7 mouse cellular contexts compared by ENCODE assay signal in the genomic region with DNA sequence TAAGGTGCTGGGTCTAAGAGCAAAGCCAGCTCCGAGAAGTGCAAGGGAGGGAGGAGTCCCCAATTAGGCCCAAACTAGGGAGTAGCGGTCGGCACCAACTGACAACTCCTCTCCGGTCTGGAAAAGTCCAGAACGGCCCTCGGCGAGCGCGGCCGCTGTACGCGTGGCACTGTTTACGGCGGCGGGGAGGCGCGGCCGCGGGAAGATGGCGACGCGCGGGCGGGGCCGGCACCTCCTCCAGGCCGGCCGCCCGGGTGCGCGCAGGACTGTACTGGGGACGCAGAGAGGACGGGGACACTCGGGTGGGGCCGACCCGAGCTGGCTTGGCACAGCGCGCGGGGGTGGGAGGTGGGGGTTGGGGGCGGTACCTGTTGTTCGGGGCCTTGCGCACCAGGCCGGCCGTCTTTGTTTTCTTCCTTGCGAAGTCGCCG. TPM values are rescaled to one million over a fixed set of nuclear protein-coding genes. Genes with fewer than 3 reads are reported as not detected.
DNase-seq lines count a peak whose midpoint lies in the region; ATAC-seq and TF ChIP-seq lines count a peak whose summit lies in the region.

No protein-coding gene starts in this region.

- no peaks in the 10 kb centered on the region for H3K9me3 ChIP-seq in forebrain, embryonic 14.5 days (replicated peaks; ENCODE audit: control insufficient read depth, low read length)
- H3K9me3 ChIP-seq in hindbrain, embryonic 12.5 days (replicated peaks) = no peaks in the 10 kb centered on the region
- H3K9me3 ChIP-seq in limb, embryonic 14.5 days (ENCODE audit: control insufficient read depth, low read length) = no peaks in the 10 kb centered on the region
- no peaks in the 10 kb centered on the region for H3K9me3 ChIP-seq in midbrain, embryonic 15.5 days
- H3K9me3 ChIP-seq in stomach, embryonic 16.5 days (replicated peaks; ENCODE audit: control insufficient read depth, low read length) = no peaks in the 10 kb centered on the region

- H3K9ac ChIP-seq in forebrain, embryonic 14.5 days (ENCODE audit: low read length) = peak overlapping the region; percentile 84
- peak overlapping the region; percentile 84 for H3K9ac ChIP-seq in hindbrain, embryonic 12.5 days
- peak overlapping the region; percentile 83 for H3K9ac ChIP-seq in limb, embryonic 14.5 days (ENCODE audit: low read depth, low read length, severe bottlenecking)
- H3K9ac ChIP-seq in midbrain, embryonic 15.5 days = peak overlapping the region; percentile 74
- H3K9ac ChIP-seq in stomach, embryonic 16.5 days (ENCODE audit: low read length) = peak overlapping the region; percentile 93

- peak; percentile 17 for ATAC-seq in forebrain, embryonic 14.5 days
- ATAC-seq in hindbrain, embryonic 12.5 days (ENCODE audit: low FRiP score) = peak; percentile 20
- no peak for ATAC-seq in limb, embryonic 14.5 days (ENCODE audit: low FRiP score, low read depth)
- peak; percentile 34 for ATAC-seq in midbrain, embryonic 15.5 days (replicated peaks)
- peak; percentile 8; the same call in 1 of the 2 replicates for ATAC-seq in stomach, embryonic 16.5 days (ENCODE audit: insufficient read depth, low FRiP score)

- TF ChIP-seq CTCF in bone marrow, adult 2 months (IDR thresholded peaks at IDR 0.05; ENCODE audit: control insufficient read depth, insufficient read depth, low read length) = no peak

- WGBS in bone marrow, adult 2 months = under 1% methylated on average over 38 of the region's 46 CpGs
- WGBS in forebrain, embryonic 14.5 days = under 1% methylated on average over 39 of the region's 46 CpGs
- WGBS in hindbrain, embryonic 12.5 days = 0% methylated on average over 25 of the region's 46 CpGs
- WGBS in limb, embryonic 14.5 days = 1% methylated on average over 35 of the region's 46 CpGs
- under 1% methylated on average over 45 of the region's 46 CpGs for WGBS in midbrain, embryonic 15.5 days
- WGBS in stomach, embryonic 16.5 days = under 1% methylated on average over 45 of the region's 46 CpGs

- TF ChIP-seq POLR2A in bone marrow, adult 2 months (IDR thresholded peaks at IDR 0.05; ENCODE audit: borderline replicate concordance, control insufficient read depth, low read depth, low read length) = no peak
- TF ChIP-seq POLR2A in limb, embryonic 14.5 days (IDR thresholded peaks at IDR 0.05; ENCODE audit: borderline replicate concordance, extremely low read depth, insufficient read depth, insufficient read length) = no peak

- peaks cover 11% of the 10 kb centered on the region; the same call in 1 of the 2 replicates for H3K36me3 ChIP-seq in forebrain, embryonic 14.5 days (ENCODE audit: control insufficient read depth, insufficient read depth, low read length)
- H3K36me3 ChIP-seq in hindbrain, embryonic 12.5 days = peaks cover 6% of the 10 kb centered on the region
- H3K36me3 ChIP-seq in limb, embryonic 14.5 days (ENCODE audit: control insufficient read depth, insufficient read depth, low read length) = peaks cover 35% of the 10 kb centered on the region
- 0 out of 2 replicates have a peak, but pooled peaks cover 5% of the 10 kb centered on the region for H3K36me3 ChIP-seq in midbrain, embryonic 15.5 days (replicated peaks)
- no peaks in the 10 kb centered on the region for H3K36me3 ChIP-seq in stomach, embryonic 16.5 days (ENCODE audit: control insufficient read depth, insufficient read depth, low read length)

- peak overlapping the region; percentile 84 for H3K27ac ChIP-seq in bone marrow, adult 2 months (ENCODE audit: control insufficient read depth, insufficient read depth, low read depth, low read length, poor library complexity)
- H3K27ac ChIP-seq in forebrain, embryonic 14.5 days (ENCODE audit: low read depth, low read length) = peak overlapping the region; percentile 90
- peak overlapping the region; percentile 92 for H3K27ac ChIP-seq in hindbrain, embryonic 12.5 days
- peak overlapping the region; percentile 92 for H3K27ac ChIP-seq in limb, embryonic 14.5 days (replicated peaks; ENCODE audit: low read depth, low read length)
- H3K27ac ChIP-seq in midbrain, embryonic 15.5 days = peak overlapping the region; percentile 91
- H3K27ac ChIP-seq in stomach, embryonic 16.5 days (ENCODE audit: low read length) = peak overlapping the region; percentile 95

- H3K4me3 ChIP-seq in bone marrow, adult 2 months (replicated peaks; ENCODE audit: control insufficient read depth, low read depth, low read length) = peak overlapping the region; percentile 91
- peak overlapping the region; percentile 91 for H3K4me3 ChIP-seq in forebrain, embryonic 14.5 days (ENCODE audit: low read depth, low read length)
- H3K4me3 ChIP-seq in hindbrain, embryonic 12.5 days = peak overlapping the region; percentile 91
- H3K4me3 ChIP-seq in limb, embryonic 14.5 days (replicated peaks; ENCODE audit: low read length) = peak overlapping the region; percentile 96
- peak overlapping the region; percentile 89 for H3K4me3 ChIP-seq in midbrain, embryonic 15.5 days
- peak overlapping the region; percentile 85 for H3K4me3 ChIP-seq in stomach, embryonic 16.5 days (replicated peaks; ENCODE audit: low read length)

- peak overlapping the region; percentile 90 for H3K4me2 ChIP-seq in forebrain, embryonic 14.5 days (ENCODE audit: low read length)
- peak overlapping the region; percentile 90 for H3K4me2 ChIP-seq in hindbrain, embryonic 12.5 days (replicated peaks)
- peak overlapping the region; percentile 68 for H3K4me2 ChIP-seq in limb, embryonic 14.5 days (replicated peaks; ENCODE audit: low read depth, low read length, severe bottlenecking)
- peak overlapping the region; percentile 78 for H3K4me2 ChIP-seq in midbrain, embryonic 15.5 days
- peak overlapping the region; percentile 78 for H3K4me2 ChIP-seq in stomach, embryonic 16.5 days (ENCODE audit: low read depth, low read length)

- peaks cover 7% of the 10 kb centered on the region; the same call in 1 of the 2 replicates for H3K4me1 ChIP-seq in bone marrow, adult 2 months (ENCODE audit: control insufficient read depth, insufficient read depth, low read length)
- peaks cover 27% of the 10 kb centered on the region for H3K4me1 ChIP-seq in forebrain, embryonic 14.5 days (ENCODE audit: control insufficient read depth, insufficient read depth, low read length)
- H3K4me1 ChIP-seq in hindbrain, embryonic 12.5 days = peaks cover 47% of the 10 kb centered on the region
- peaks cover 29% of the 10 kb centered on the region for H3K4me1 ChIP-seq in limb, embryonic 14.5 days (ENCODE audit: control insufficient read depth, insufficient read depth, low read length)
- peaks cover 51% of the 10 kb centered on the region for H3K4me1 ChIP-seq in midbrain, embryonic 15.5 days
- H3K4me1 ChIP-seq in stomach, embryonic 16.5 days (ENCODE audit: control insufficient read depth, insufficient read depth, low read length) = peaks cover 53% of the 10 kb centered on the region

- no peaks in the 10 kb centered on the region for H3K27me3 ChIP-seq in forebrain, embryonic 14.5 days (replicated peaks; ENCODE audit: control insufficient read depth, insufficient read depth, low read length)
- no peaks in the 10 kb centered on the region for H3K27me3 ChIP-seq in hindbrain, embryonic 12.5 days
- no peaks in the 10 kb centered on the region for H3K27me3 ChIP-seq in limb, embryonic 14.5 days (ENCODE audit: control insufficient read depth, insufficient read depth, low read length)
- no peaks in the 10 kb centered on the region for H3K27me3 ChIP-seq in midbrain, embryonic 15.5 days (replicated peaks)
- H3K27me3 ChIP-seq in stomach, embryonic 16.5 days (ENCODE audit: control insufficient read depth, insufficient read depth, low read length) = no peaks in the 10 kb centered on the region

- DNase-seq in MN1 (ENCODE audit: low spot score) = peak; percentile 63
- peak; percentile 24 for DNase-seq in forebrain, embryonic 14.5 days (ENCODE audit: low spot score)
- DNase-seq in limb, embryonic 14.5 days (ENCODE audit: low spot score) = peak; percentile 19

RNA-seq across cellular contexts. Expression of a gene that starts 0.5 kb away (rescaled TPM):
- 21.8 and 51.1 TPM in 2 replicates for polyA plus RNA-seq in bone marrow, adult 2 months (2011; ENCODE audit: insufficient read depth, insufficient read length, low replicate concordance, missing spikeins)
- polyA plus RNA-seq in forebrain, embryonic 14.5 days (2014; fragmentation: Nextera tagmentation; extraction: Ambion mirVana) = 25.7 and 29.9 TPM in 2 replicates
- polyA plus RNA-seq in hindbrain, embryonic 12.5 days (2016; fragmentation: Nextera tagmentation; extraction: Ambion mirVana) = 33.2 and 36.5 TPM in 2 replicates
- polyA plus RNA-seq in limb, embryonic 14.5 days (2012; rRNA removed) = 89.7 and 125 TPM in 2 replicates
- polyA plus RNA-seq in limb, embryonic 14.5 days (2014; fragmentation: Nextera tagmentation; extraction: Ambion mirVana) = 46.6 and 52.2 TPM in 2 replicates
- 35.0 and 38.1 TPM in 2 replicates for polyA plus RNA-seq in midbrain, embryonic 15.5 days (2015; fragmentation: Nextera tagmentation; extraction: Ambion mirVana)
- 32.8 and 36.9 TPM in 2 replicates for polyA plus RNA-seq in stomach, embryonic 16.5 days (2015; fragmentation: Nextera tagmentation; extraction: Ambion mirVana)

RNA-seq across cellular contexts. Expression of a gene that starts 17.6 kb away (rescaled TPM):
- polyA plus RNA-seq in bone marrow, adult 2 months (2011; ENCODE audit: insufficient read depth, insufficient read length, low replicate concordance, missing spikeins) = 18.4 and 37.5 TPM in 2 replicates
- 19.2 and 23.1 TPM in 2 replicates for polyA plus RNA-seq in forebrain, embryonic 14.5 days (2014; fragmentation: Nextera tagmentation; extraction: Ambion mirVana)
- 33.5 and 33.8 TPM in 2 replicates for polyA plus RNA-seq in hindbrain, embryonic 12.5 days (2016; fragmentation: Nextera tagmentation; extraction: Ambion mirVana)
- polyA plus RNA-seq in limb, embryonic 14.5 days (2012; rRNA removed) = 8.0 and 12.4 TPM in 2 replicates
- 24.5 and 25.5 TPM in 2 replicates for polyA plus RNA-seq in limb, embryonic 14.5 days (2014; fragmentation: Nextera tagmentation; extraction: Ambion mirVana)
- 11.7 and 11.9 TPM in 2 replicates for polyA plus RNA-seq in midbrain, embryonic 15.5 days (2015; fragmentation: Nextera tagmentation; extraction: Ambion mirVana)
- 26.2 and 30.9 TPM in 2 replicates for polyA plus RNA-seq in stomach, embryonic 16.5 days (2015; fragmentation: Nextera tagmentation; extraction: Ambion mirVana)

RNA-seq across cellular contexts. Expression of a gene that starts 17.7 kb away (rescaled TPM):
- 4.3 and 6.2 TPM in 2 replicates for polyA plus RNA-seq in bone marrow, adult 2 months (2011; ENCODE audit: insufficient read depth, insufficient read length, low replicate concordance, missing spikeins)
- polyA plus RNA-seq in forebrain, embryonic 14.5 days (2014; fragmentation: Nextera tagmentation; extraction: Ambion mirVana) = 0.49 and 0.89 TPM in 2 replicates
- polyA plus RNA-seq in hindbrain, embryonic 12.5 days (2016; fragmentation: Nextera tagmentation; extraction: Ambion mirVana) = 0.41 and 0.51 TPM in 2 replicates
- polyA plus RNA-seq in limb, embryonic 14.5 days (2012; rRNA removed) = 0.79 and 1.7 TPM in 2 replicates
- 0.97 and 1.3 TPM in 2 replicates for polyA plus RNA-seq in limb, embryonic 14.5 days (2014; fragmentation: Nextera tagmentation; extraction: Ambion mirVana)
- 0.27 and 0.52 TPM in 2 replicates for polyA plus RNA-seq in midbrain, embryonic 15.5 days (2015; fragmentation: Nextera tagmentation; extraction: Ambion mirVana)
- polyA plus RNA-seq in stomach, embryonic 16.5 days (2015; fragmentation: Nextera tagmentation; extraction: Ambion mirVana) = 0.72 and 1.1 TPM in 2 replicates
